Mouse (Mus musculus) hematopoietic stem cell, adult 5-6 weeks (primary cell): ENCODE measurements at regions not wholly inside any gene's neighbourhood (a gene's known extent, or its start where the extent isn't known, plus 50 kb on each side); places are given as distances from the start of the nearest gene placed in this dataset.

Experiments
- ATAC-seq, 2 experiments: fragments of 125-278 bp in 1 of 2; replicated peaks in 1 of 2; 2 replicates each; pipeline ENCODE4 v1.8.0; 2016 to 2017; ENCODE audit warnings: inconsistent platforms in 2 of 2, mild to moderate bottlenecking in 2 of 2, moderate number of reproducible peaks in 2 of 2, low read depth in 1 of 2, moderate TSS enrichment in 1 of 2; ENCODE audit not compliant: low FRiP score in 2 of 2, poor library complexity in 2 of 2, severe bottlenecking in 2 of 2, insufficient read depth in 1 of 2, low TSS enrichment in 1 of 2

DNA sequence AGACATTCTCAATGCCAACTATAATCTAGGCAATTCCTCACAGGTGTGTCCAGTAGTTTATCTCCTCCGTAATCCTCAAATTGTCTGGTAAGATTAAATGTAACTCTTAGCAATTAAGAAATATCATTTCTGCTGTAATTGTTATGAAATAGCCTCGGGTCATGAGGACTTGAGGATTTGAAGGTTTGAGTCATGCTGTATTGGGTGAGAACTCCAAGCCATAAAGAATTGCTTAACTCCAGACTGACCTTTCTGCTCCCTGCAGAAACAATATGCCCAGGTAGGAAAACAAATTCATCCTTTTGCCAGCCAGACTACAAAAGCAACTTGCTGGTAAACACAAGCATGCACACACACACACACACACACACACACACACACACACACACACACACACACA lies 190.8 kb upstream of the Kynu start:
- no peak for ATAC-seq

DNA sequence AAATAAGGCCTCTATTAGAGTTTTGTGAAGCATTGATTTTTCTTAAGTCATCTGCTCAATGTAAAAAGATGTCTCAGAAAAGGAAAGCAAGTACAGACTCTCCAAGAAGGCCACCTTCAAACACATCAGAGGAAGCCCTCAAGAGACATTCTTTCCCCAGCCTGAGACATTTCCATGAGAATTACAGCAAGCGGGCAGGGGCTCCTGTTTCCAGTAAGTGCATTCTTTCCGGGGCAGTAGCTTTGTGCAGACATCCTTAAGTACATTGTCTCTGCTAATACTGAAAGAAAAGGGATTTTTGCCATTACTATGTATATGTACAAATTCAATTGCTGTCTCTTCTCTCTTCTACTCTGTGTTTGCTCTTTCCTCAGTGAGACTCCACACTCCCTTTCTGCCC lies 189.3 kb upstream of the Kynu start:
- no peak for ATAC-seq

DNA sequence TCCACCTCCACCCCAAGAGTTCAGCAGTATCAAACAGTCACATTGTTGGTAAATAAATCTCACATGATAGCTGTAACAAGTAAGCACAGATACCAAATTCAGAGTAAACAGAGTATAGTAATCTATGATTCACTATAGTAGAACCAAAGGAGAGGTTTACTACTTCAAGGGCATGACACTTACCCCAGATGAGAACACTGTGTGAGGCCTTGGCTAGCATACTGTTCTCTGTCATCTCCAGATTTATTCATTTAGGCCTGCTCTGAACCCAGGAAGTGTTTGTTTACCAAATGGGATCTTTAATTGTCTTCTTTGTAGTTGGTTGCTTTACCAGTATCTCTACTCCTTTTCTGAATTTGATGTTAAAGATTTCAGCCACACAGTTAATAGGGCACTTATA lies 151.8 kb upstream of the Kynu start:
- ATAC-seq: no peak

DNA sequence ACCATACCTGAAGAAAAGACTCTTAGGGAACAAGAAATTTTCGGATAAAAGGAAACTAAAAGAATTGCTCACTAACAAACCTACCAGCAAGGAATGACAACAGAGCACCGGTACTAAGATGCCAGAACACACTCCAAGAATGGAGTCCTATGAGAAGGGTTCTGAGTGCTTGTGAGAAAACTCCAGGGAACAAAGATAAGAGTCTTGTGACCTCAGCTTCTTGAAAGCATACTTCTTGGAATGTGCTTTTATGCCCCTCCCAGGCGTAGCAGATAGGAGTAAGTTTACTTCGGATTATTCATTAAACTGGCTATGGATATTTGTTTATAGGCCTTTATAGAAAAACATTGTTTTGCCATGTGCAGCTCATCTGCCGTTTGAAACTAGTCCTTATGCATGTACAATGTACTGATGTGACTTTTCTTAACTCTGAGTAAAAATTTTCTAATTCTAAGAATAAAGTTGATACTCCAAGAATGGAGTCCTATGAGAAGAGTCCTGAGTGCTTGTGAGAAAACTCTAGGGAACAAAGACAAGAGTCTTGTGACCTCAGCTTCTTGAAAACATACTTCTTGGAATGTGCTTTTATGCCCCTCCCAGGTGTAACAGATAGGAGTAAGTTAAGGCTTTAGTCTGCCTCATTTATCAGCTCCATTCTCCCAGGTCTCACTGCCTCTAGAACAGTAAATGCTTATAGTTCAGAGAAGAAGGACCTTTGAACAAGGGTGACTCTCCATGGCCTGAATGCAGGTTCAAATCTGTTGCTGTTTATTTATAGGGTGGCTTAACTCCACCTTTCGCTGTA lies 150.8 kb upstream of the Kynu start:
- no peak for ATAC-seq

DNA sequence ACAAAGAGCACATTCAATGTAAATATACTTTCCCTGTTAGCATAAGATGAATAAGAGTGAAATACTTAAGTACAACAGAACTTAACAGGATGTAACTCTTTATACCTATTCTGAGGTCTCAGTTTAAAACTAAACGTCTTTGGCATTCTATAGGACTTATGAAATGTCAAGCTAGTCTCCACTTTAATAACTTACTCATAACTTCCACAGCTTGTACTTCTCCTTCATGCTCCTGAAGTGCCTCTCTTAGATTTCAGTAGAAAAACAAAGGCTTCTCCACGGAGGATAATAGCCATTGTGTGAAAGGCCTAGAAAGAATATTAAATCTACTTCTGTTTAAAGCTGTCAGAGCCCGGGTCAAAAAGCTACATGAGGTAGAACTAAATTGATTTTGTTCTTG lies 117.9 kb upstream of the Kynu start:
- no peak for ATAC-seq

DNA sequence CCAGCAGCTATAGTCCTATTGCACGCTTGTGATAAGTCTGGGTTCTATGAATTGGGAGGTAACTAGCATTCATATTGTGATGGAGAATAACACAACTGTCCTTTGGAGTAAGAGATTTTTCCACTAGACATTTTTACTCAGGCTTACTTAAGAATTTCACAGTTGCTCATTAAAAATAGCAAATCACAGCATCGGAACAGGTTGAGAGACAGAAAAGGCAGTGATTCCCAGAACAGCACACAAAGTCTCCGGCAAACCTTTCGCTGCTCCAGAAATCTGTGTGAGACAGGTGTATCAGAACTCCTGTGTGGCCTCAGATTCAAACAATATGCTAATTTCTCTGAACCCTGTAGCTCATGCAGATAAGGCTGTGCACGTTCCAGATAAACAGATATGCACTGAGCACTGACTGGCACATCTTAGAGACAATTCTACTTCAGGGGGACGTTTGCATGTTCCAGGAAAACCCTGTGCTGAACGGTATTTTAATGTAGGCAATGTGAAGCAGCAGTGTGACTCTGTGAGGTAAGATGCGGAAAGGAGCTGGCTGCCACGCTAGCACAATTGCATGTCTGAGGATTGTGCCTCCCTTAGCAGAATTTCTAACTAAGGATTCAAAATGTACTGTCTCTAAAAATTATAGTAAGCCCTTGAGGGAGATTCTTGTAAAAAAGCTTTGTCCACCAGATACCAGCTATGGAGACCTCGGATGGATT lies 99.8 kb upstream of the Kynu start:
- no peak for ATAC-seq

DNA sequence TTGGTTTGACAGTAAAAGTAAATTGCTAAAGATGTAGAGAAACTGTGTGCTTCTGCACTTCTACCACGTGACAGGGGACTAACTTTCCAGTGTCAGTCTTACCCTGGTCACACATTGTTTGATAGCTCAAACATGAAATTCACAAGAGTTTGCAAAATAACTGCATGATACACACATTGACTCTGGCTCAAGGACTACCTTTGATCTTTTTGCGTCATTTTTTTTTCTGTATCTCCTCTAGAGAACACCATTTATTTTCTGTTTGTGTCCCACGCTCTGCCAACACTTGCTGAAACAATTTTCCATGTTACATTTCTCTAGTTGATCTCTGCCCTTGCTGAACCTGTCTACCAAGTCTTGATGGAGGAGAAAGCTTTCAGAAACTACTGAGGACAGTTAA lies 86.0 kb upstream of the Kynu start:
- ATAC-seq: no peak

DNA sequence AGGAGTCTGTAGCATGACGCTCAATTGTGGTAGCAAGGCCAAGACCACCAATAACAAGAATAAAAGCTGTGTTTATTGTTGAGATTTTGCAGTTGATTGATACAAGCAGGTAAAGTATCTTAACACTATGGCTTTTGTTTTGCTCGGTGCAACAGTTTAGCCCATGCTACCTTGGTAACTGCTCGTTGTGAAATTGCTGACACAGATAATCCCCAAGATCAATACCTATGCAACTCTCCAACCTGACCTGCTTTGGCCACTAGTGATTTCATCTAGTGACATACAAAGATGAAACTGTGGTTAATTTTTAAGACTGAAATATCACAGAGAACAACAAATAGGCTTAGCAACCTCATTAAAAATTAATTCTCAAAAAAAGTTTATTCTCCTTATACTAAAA lies 85.2 kb upstream of the Kynu start:
- ATAC-seq: no peak

DNA sequence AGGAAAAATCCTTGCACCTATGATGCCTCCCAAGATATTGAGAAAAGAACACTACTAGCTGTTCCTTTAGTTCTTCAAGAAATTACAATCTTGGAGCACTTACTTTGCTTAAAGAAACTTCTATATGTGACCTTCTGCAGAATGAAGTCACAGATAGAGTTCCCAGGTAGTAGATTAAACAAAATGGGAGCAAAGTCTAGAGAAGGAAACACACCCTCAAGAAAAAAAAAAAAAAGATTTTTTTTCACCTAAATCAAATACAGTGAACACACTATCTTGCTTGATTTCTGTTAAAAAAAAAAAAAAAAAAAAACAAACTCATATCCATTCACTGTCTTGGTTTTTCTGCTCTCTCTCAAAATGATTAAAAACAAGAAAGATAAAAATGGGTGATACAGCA lies 76.6 kb upstream of the Kynu start:
- ATAC-seq: no peak

DNA sequence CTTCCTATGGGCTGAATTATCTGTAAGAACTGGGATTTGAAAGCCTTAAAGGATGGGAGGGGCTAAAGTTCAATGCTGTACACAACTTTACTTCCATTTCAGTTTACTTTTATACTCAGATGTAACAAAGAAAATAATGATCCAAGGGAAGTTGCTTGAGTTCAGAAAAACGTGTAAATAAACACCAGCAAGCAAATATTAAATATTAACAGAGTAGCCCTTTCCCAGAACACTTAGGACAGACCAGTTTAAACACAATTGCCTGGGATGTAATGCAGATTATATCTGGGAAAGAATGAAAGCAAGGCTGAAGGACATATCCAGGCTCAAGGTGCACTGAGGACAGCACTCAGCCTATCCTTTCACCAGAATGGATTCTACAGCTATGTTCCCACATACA lies 75.3 kb upstream of the Kynu start:
- ATAC-seq: no peak
